Mouse (Mus musculus) hindbrain, postnatal 0 days (tissue): ENCODE results near the gene Mlf2. TPM values are rescaled to one million over a fixed set of nuclear protein-coding genes. Genes with fewer than 3 reads are reported as not detected.

Source experiments
- ATAC-seq: fragments of 200-750 bp; cut with Nextera tagmentation; 2 replicates; pipeline ENCODE4 v1.8.0; 2017; ENCODE audit warnings: mild to moderate bottlenecking, moderate TSS enrichment, moderate library complexity
- DNase-seq: peaks from one replicate; pipeline ENCODE4 v3.0.0-alpha.2; 2015; ENCODE audit warnings: low spot score
- H3K27ac ChIP-seq: fragments of 300-500 bp; sonication (generic); 2 replicates; pipeline ENCODE4 v1.5.1; 2014; ENCODE audit warnings: mild to moderate bottlenecking
- H3K27me3 ChIP-seq: fragments of 300-500 bp; sonication (generic); 2 replicates; pipeline ENCODE4 v1.6.1; 2014; ENCODE audit warnings: low read length, mixed read lengths; ENCODE audit not compliant: insufficient read depth
- H3K36me3 ChIP-seq: fragments of 300-500 bp; sonication (generic); 2 replicates; pipeline ENCODE4 v1.6.1; 2014; ENCODE audit warnings: low read length, mixed read lengths; ENCODE audit not compliant: insufficient read depth
- H3K4me1 ChIP-seq: fragments of 300-500 bp; sonication (generic); 2 replicates; pipeline ENCODE4 v1.6.1; 2014; ENCODE audit warnings: antibody characterized with exemption, low read length, mixed read lengths; ENCODE audit not compliant: insufficient read depth
- H3K4me2 ChIP-seq: fragments of 300-500 bp; sonication (generic); 2 replicates; pipeline ENCODE4 v1.6.1; 2014; ENCODE audit warnings: low read depth, mild to moderate bottlenecking, low read length, moderate library complexity, mixed read lengths
- H3K4me3 ChIP-seq: fragments of 300-500 bp; sonication (generic); 2 replicates; pipeline ENCODE4 v1.5.1; 2014; ENCODE audit warnings: low read length
- H3K9ac ChIP-seq: fragments of 300-500 bp; sonication (generic); replicated peaks from 2 replicates; pipeline ENCODE4 v1.6.1; 2014; ENCODE audit warnings: mild to moderate bottlenecking, low read length, moderate library complexity, mixed read lengths
- H3K9me3 ChIP-seq: fragments of 300-500 bp; sonication (generic); 2 replicates; pipeline ENCODE4 v1.6.1; 2016; ENCODE audit warnings: low read length, mixed read lengths
- CTCF ChIP-seq: IDR thresholded peaks from 2 replicates; pipeline ENCODE4 v1.5.1; 2016; ENCODE audit warnings: antibody characterized with exemption, control low read depth, low read depth
- WGBS: fragments of 180-500 bp; shearing (Covaris S2); extraction: QIAGEN DNeasy Blood & Tissue Kit; methylation state at CpG from one replicate; pipeline ENCODE4 v1.1.7; 2014; 5-methylcytosine and 5-hydroxymethylcytosine counted together
- polyA plus RNA-seq: library from polyadenylated mRNA; unstranded; fragments of >200 nt; fragmentation: Nextera tagmentation; extraction: Ambion mirVana; gene quantifications from 2 replicates; pipeline ENCODE4 v1.2.1, GENCODE M21; 2015
- total RNA-seq: library from RNA; depleted of rRNA; stranded (reverse); fragments of >200 nt; gene quantifications from 2 replicates; pipeline ENCODE4 v1.2.3, GENCODE M21; 2014

The Mlf2 gene
- total and polyA plus RNA-seq, 2 experiments from 2014 or later: 628 to 639 TPM

GRCm38 (mm10) chr6:124903580-124904151 is 27.5 kb upstream of the Mlf2 start:
- Histone ChIP-seq H3K4me2 (peak overlapping the region; percentile 79), H3K4me1 (peaks cover 11% of the 10 kb centered on the region; the same call in 1 of the 2 replicates), H3K27me3 (no peaks in the 10 kb centered on the region), H3K36me3 (no peaks in the 10 kb centered on the region), H3K4me3 (peak overlapping the region; percentile 40), H3K27ac (peak overlapping the region; percentile 99), H3K9me3 (no peaks in the 10 kb centered on the region), H3K9ac (peak overlapping the region; percentile 62)
- peak; percentile 93 for ATAC-seq
- WGBS: under 1% methylated on average over 23 of the region's 23 CpGs
- TF ChIP-seq CTCF: peak; percentile 99
- peak; percentile 96 for DNase-seq

- Histone ChIP-seq H3K27me3 (no peaks in the 10 kb centered on the region), H3K36me3 (no peaks in the 10 kb centered on the region), H3K4me1 (peaks cover 11% of the 10 kb centered on the region; the same call in 1 of the 2 replicates), H3K4me2 (peak overlapping the region; percentile 79), H3K4me3 (peak overlapping the region; percentile 40), H3K27ac (peak overlapping the region; percentile 99), H3K9me3 (no peaks in the 10 kb centered on the region), H3K9ac (peak overlapping the region; percentile 62)
- peak; percentile 73 for ATAC-seq
- peak; percentile 74 for TF ChIP-seq CTCF
- 6% methylated on average over 23 of the region's 24 CpGs for WGBS
- peak; percentile 90 for DNase-seq
Observed at GRCm38 (mm10) chr6:124904161-124904981, 26.8 kb upstream of the Mlf2 start.

GRCm38 (mm10) chr6:124904991-124905860 is 26.0 kb upstream of the Mlf2 start:
- no peak for TF ChIP-seq CTCF
- H3K4me1 ChIP-seq: peaks cover 16% of the 10 kb centered on the region
- no peaks in the 10 kb centered on the region for H3K9me3 ChIP-seq
- H3K27me3 ChIP-seq: no peaks in the 10 kb centered on the region
- peak overlapping the region; percentile 79 for H3K4me2 ChIP-seq
- H3K27ac ChIP-seq: peak overlapping the region; percentile 99
- peak overlapping the region; percentile 40; the same call in 1 of the 2 replicates for H3K4me3 ChIP-seq
- ATAC-seq (no peak), DNase-seq (no peak)
- H3K36me3 ChIP-seq: no peaks in the 10 kb centered on the region
- peak overlapping the region; percentile 62 for H3K9ac ChIP-seq
- WGBS: 31% methylated on average over 14 of the region's 16 CpGs

- H3K27me3 ChIP-seq: no peaks in the 10 kb centered on the region
- H3K9me3 ChIP-seq: no peaks in the 10 kb centered on the region
- 73% methylated on average over 1 of the region's 1 CpGs for WGBS
- no peak for ATAC-seq
- H3K4me2 ChIP-seq: no peak overlapping the region
- H3K4me1 ChIP-seq: peaks cover 16% of the 10 kb centered on the region
- H3K9ac ChIP-seq: no peak overlapping the region
- no peak overlapping the region for H3K27ac ChIP-seq
- no peak for DNase-seq
- H3K36me3 ChIP-seq: no peaks in the 10 kb centered on the region
- no peak for TF ChIP-seq CTCF
- no peak overlapping the region for H3K4me3 ChIP-seq
Observed at GRCm38 (mm10) chr6:124907767-124908166, 23.4 kb upstream of the Mlf2 start.

- H3K4me2 ChIP-seq: peak overlapping the region; percentile 37; the same call in 1 of the 2 replicates
- 6% methylated on average over 32 of the region's 32 CpGs for WGBS
- peak overlapping the region; percentile 28; the same call in 1 of the 2 replicates for H3K9ac ChIP-seq
- DNase-seq (peak; percentile 32), ATAC-seq (no peak)
- no peaks in the 10 kb centered on the region for H3K9me3 ChIP-seq
- H3K27me3 ChIP-seq: no peaks in the 10 kb centered on the region
- peaks cover 13% of the 10 kb centered on the region for H3K36me3 ChIP-seq
- TF ChIP-seq CTCF: no peak
- peaks cover 13% of the 10 kb centered on the region for H3K4me1 ChIP-seq
- H3K4me3 ChIP-seq: peak overlapping the region; percentile 6; the same call in 1 of the 2 replicates
- no peak overlapping the region for H3K27ac ChIP-seq
Observed at GRCm38 (mm10) chr6:124910032-124910431, 21.2 kb upstream of the Mlf2 start.

- no peaks in the 10 kb centered on the region for H3K9me3 ChIP-seq
- no peak for TF ChIP-seq CTCF
- H3K4me2 ChIP-seq: no peak within 1 kb of the TSS
- WGBS: 34% methylated on average over 9 of the region's 13 CpGs
- H3K36me3 ChIP-seq: peaks cover 13% of the 10 kb centered on the region
- ATAC-seq: no peak
- no peak within 1 kb of the TSS for H3K4me3 ChIP-seq
- no peak within 1 kb of the TSS for H3K9ac ChIP-seq
- DNase-seq: no peak
- no peaks in the 10 kb centered on the region for H3K27me3 ChIP-seq
- no peak within 1 kb of the TSS for H3K27ac ChIP-seq
- H3K4me1 ChIP-seq: peaks cover 20% of the 10 kb centered on the region
Observed at GRCm38 (mm10) chr6:124911533-124912218, 19.5 kb upstream of the Mlf2 start, which contains the start of gene Lag3. Lag3 (minus strand) TSS chr6:124911705.
